Mouse (Mus musculus): ENCODE data around the gene Nolc1.

GRCm38 (mm10) chr19:46038851-46039260 lies 36.8 kb upstream of the Nolc1 start:
- no peak for TF ChIP-seq MYOG (IDR thresholded peaks at IDR 0.05; ENCODE audit: control insufficient read depth in 1 of 3, insufficient read depth in 1 of 3, insufficient read length in 2 of 3, low read depth in 2 of 3)
- TF ChIP-seq POLR2A (IDR thresholded peaks at IDR 0.05; ENCODE audit: insufficient read length, low read depth): no peak
- no peak for TF ChIP-seq TCF12 (IDR thresholded peaks at IDR 0.05; ENCODE audit: insufficient read depth, poor library complexity, severe bottlenecking)
- TF ChIP-seq E2F4 (IDR thresholded peaks at IDR 0.05; ENCODE audit: insufficient read depth): no peak
- TF ChIP-seq USF1 (IDR thresholded peaks at IDR 0.05; ENCODE audit: low read depth): no peak
